Mouse (Mus musculus): ENCODE measurements around the gene Arpc1a. TPM values are rescaled to one million over a fixed set of nuclear protein-coding genes. Genes with fewer than 3 reads are reported as not detected.
"Not testable (repeated sequence)": the region's sequence is repeated elsewhere in the genome, so short reads cannot be mapped to it uniquely, and the experiment has no call there.

Gene Arpc1a
- 241 and 263 TPM in 2 replicates for polyA plus RNA-seq (2014; fragmentation: Nextera tagmentation; extraction: Ambion mirVana)

- Histone ChIP-seq H3K36me3 (ENCODE audit: control insufficient read depth, insufficient read depth, low read length) (no peaks in the 10 kb centered on the region), H3K4me1 (ENCODE audit: control insufficient read depth, insufficient read depth, low read length) (peaks cover 8% of the 10 kb centered on the region), H3K9me3 (replicated peaks; ENCODE audit: control insufficient read depth, low read length) (no peaks in the 10 kb centered on the region), H3K4me2 (ENCODE audit: low read length) (peak within 1 kb of the TSS; percentile 83), H3K4me3 (ENCODE audit: low read depth, low read length) (peak within 1 kb of the TSS; percentile 74), H3K27ac (ENCODE audit: low read depth, low read length) (peak within 1 kb of the TSS; percentile 80; the same call in 1 of the 2 replicates), H3K27me3 (replicated peaks; ENCODE audit: control insufficient read depth, insufficient read depth, low read length) (no peaks in the 10 kb centered on the region), H3K9ac (ENCODE audit: low read length) (peak within 1 kb of the TSS; percentile 93)
- DNase-seq (ENCODE audit: low spot score) (peak; percentile 97), ATAC-seq (peak; percentile 99)
- WGBS = under 1% methylated on average over 53 of the region's 54 CpGs
These were observed at the start of gene Arpc1a, which contains the start of gene Kpna7 for GRCm38 (mm10) chr5:145083632-145084451. Gene Arpc1a (plus strand): TSS chr5:145083830. Gene Kpna7 (minus strand): TSS chr5:145084030.

GRCm38 (mm10) chr5:145041628-145042027 is 42.0 kb upstream of the Arpc1a start:
- 46% methylated on average over 4 of the region's 4 CpGs for WGBS
- Histone ChIP-seq H3K9ac (ENCODE audit: low read length) (no peak overlapping the region), H3K4me1 (ENCODE audit: control insufficient read depth, insufficient read depth, low read length) (no peaks in the 10 kb centered on the region), H3K36me3 (ENCODE audit: control insufficient read depth, insufficient read depth, low read length) (no peaks in the 10 kb centered on the region), H3K27ac (ENCODE audit: low read depth, low read length) (no peak overlapping the region), H3K4me2 (ENCODE audit: low read length) (no peak overlapping the region), H3K9me3 (replicated peaks; ENCODE audit: control insufficient read depth, low read length) (no peaks in the 10 kb centered on the region), H3K27me3 (replicated peaks; ENCODE audit: control insufficient read depth, insufficient read depth, low read length) (no peaks in the 10 kb centered on the region), H3K4me3 (ENCODE audit: low read depth, low read length) (no peak overlapping the region)
- ATAC-seq (no peak), DNase-seq (ENCODE audit: low spot score) (peak; percentile 1)

DNA sequence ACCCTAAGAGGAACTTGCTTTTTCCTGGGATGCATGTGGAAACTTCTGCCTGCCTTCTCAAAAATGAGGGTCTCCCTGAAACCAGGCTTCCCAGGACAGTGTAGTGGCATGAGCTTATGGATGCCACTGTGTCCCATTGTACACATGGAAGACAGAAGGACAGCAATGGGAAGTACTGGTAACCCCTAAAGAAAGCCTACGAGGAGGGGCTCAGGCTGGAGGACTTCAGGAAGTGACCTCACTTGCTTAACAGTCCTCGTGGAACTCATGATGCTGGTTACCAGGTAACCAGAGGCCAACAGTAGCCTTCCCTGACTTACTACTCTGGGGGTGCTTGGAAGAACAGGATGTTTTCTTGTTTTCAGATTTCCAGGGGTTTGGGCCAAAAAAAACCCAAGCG is 40.9 kb upstream of the Arpc1a start, which contains the start of gene 1700018F24Rik:
1700018F24Rik (plus strand) TSS at position 301 of the 400 bp plus-strand sequence.
- not testable (repeated sequence) for ATAC-seq; DNase-seq (ENCODE audit: low spot score); H3K4me3 ChIP-seq (ENCODE audit: low read depth, low read length); H3K36me3 ChIP-seq (ENCODE audit: control insufficient read depth, insufficient read depth, low read length); H3K4me2 ChIP-seq (ENCODE audit: low read length); H3K9me3 ChIP-seq (replicated peaks; ENCODE audit: control insufficient read depth, low read length); H3K9ac ChIP-seq (ENCODE audit: low read length); H3K27ac ChIP-seq (ENCODE audit: low read depth, low read length); H3K4me1 ChIP-seq (ENCODE audit: control insufficient read depth, insufficient read depth, low read length); H3K27me3 ChIP-seq (replicated peaks; ENCODE audit: control insufficient read depth, insufficient read depth, low read length)
- WGBS = 80% methylated on average over 3 of the region's 3 CpGs

GRCm38 (mm10) chr5:145054187-145054586 is 29.4 kb upstream of the Arpc1a start:
- 91% methylated on average over 3 of the region's 3 CpGs for WGBS
- not testable (repeated sequence) for H3K9me3 ChIP-seq (replicated peaks; ENCODE audit: control insufficient read depth, low read length); ATAC-seq; H3K4me3 ChIP-seq (ENCODE audit: low read depth, low read length); H3K27me3 ChIP-seq (replicated peaks; ENCODE audit: control insufficient read depth, insufficient read depth, low read length); H3K9ac ChIP-seq (ENCODE audit: low read length); DNase-seq (ENCODE audit: low spot score); H3K36me3 ChIP-seq (ENCODE audit: control insufficient read depth, insufficient read depth, low read length); H3K27ac ChIP-seq (ENCODE audit: low read depth, low read length); H3K4me1 ChIP-seq (ENCODE audit: control insufficient read depth, insufficient read depth, low read length); H3K4me2 ChIP-seq (ENCODE audit: low read length)

GRCm38 (mm10) chr5:145057907-145058306 is 25.7 kb upstream of the Arpc1a start:
- Histone ChIP-seq H3K9ac (ENCODE audit: low read length) (no peak overlapping the region), H3K4me2 (ENCODE audit: low read length) (no peak overlapping the region), H3K27me3 (replicated peaks; ENCODE audit: control insufficient read depth, insufficient read depth, low read length) (no peaks in the 10 kb centered on the region), H3K27ac (ENCODE audit: low read depth, low read length) (no peak overlapping the region), H3K4me1 (ENCODE audit: control insufficient read depth, insufficient read depth, low read length) (no peaks in the 10 kb centered on the region; the same call in 1 of the 2 replicates), H3K4me3 (ENCODE audit: low read depth, low read length) (no peak overlapping the region), H3K9me3 (replicated peaks; ENCODE audit: control insufficient read depth, low read length) (no peaks in the 10 kb centered on the region), H3K36me3 (ENCODE audit: control insufficient read depth, insufficient read depth, low read length) (no peaks in the 10 kb centered on the region)
- DNase-seq (ENCODE audit: low spot score) (peak; percentile 57), ATAC-seq (peak; percentile 57; the same call in 1 of the 2 replicates)
- 15% methylated on average over 8 of the region's 8 CpGs for WGBS

DNA sequence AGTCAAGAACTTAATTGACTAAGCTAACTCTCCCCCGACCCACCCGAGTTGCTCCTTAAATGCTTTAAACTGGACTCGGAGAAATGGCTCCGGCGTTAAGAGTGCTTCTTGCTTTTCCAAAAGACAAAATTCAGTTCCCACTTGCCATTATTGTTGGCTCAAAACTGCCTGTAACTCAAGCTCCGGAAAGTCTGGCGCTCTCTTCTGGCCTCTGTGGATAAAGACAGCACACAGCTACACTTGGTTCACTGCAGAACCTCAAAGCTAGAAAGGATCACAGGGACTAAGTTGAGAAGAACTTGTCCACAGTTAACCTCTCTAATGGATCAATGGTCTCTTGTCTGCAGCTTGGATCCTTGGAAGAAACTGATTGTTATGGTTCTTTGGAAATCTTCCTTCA is 24.9 kb upstream of the Arpc1a start:
- ATAC-seq (no peak), DNase-seq (ENCODE audit: low spot score) (no peak)
- H3K9me3 ChIP-seq (replicated peaks; ENCODE audit: control insufficient read depth, low read length) = no peaks in the 10 kb centered on the region
- no peaks in the 10 kb centered on the region for H3K36me3 ChIP-seq (ENCODE audit: control insufficient read depth, insufficient read depth, low read length)
- no peak overlapping the region for H3K9ac ChIP-seq (ENCODE audit: low read length)
- no peak overlapping the region for H3K4me3 ChIP-seq (ENCODE audit: low read depth, low read length)
- 91% methylated on average over 7 of the region's 7 CpGs for WGBS
- no peaks in the 10 kb centered on the region for H3K27me3 ChIP-seq (replicated peaks; ENCODE audit: control insufficient read depth, insufficient read depth, low read length)
- H3K27ac ChIP-seq (ENCODE audit: low read depth, low read length) = no peak overlapping the region
- no peak overlapping the region for H3K4me2 ChIP-seq (ENCODE audit: low read length)
- H3K4me1 ChIP-seq (ENCODE audit: control insufficient read depth, insufficient read depth, low read length) = no peaks in the 10 kb centered on the region; the same call in 1 of the 2 replicates

DNA sequence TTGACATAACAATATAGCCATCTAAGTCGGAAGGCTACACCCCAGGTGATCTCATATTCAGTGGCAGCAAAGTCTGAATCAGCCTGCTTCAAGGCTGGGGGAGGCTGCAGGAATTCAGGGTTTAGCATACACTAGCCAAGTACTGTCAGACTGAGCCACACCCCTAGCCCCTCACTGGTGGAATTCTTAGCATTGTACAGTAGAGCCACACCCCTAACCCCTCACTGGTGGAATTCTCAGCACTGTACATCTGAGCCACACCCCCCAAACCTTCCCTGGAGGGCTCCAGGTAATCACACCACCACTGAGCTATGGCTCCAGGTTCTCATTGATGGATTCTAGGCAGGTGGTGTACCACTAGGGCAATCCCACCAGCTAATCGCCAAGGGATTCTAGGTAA is 24.1 kb upstream of the Arpc1a start:
- Histone ChIP-seq H3K9ac (ENCODE audit: low read length) (no peak overlapping the region), H3K36me3 (ENCODE audit: control insufficient read depth, insufficient read depth, low read length) (no peaks in the 10 kb centered on the region), H3K4me1 (ENCODE audit: control insufficient read depth, insufficient read depth, low read length) (no peaks in the 10 kb centered on the region; the same call in 1 of the 2 replicates), H3K27ac (ENCODE audit: low read depth, low read length) (no peak overlapping the region), H3K27me3 (replicated peaks; ENCODE audit: control insufficient read depth, insufficient read depth, low read length) (no peaks in the 10 kb centered on the region), H3K4me3 (ENCODE audit: low read depth, low read length) (no peak overlapping the region), H3K4me2 (ENCODE audit: low read length) (no peak overlapping the region), H3K9me3 (replicated peaks; ENCODE audit: control insufficient read depth, low read length) (no peaks in the 10 kb centered on the region)
- 78% methylated on average over 2 of the region's 2 CpGs for WGBS
- DNase-seq (ENCODE audit: low spot score) = no peak
- ATAC-seq = no peak

- 84% methylated on average over 1 of the region's 1 CpGs for WGBS
- Histone ChIP-seq H3K9ac (ENCODE audit: low read length) (no peak overlapping the region), H3K27ac (ENCODE audit: low read depth, low read length) (no peak overlapping the region), H3K4me2 (ENCODE audit: low read length) (no peak overlapping the region), H3K36me3 (ENCODE audit: control insufficient read depth, insufficient read depth, low read length) (no peaks in the 10 kb centered on the region), H3K4me3 (ENCODE audit: low read depth, low read length) (no peak overlapping the region), H3K4me1 (ENCODE audit: control insufficient read depth, insufficient read depth, low read length) (no peaks in the 10 kb centered on the region), H3K27me3 (replicated peaks; ENCODE audit: control insufficient read depth, insufficient read depth, low read length) (no peaks in the 10 kb centered on the region), H3K9me3 (replicated peaks; ENCODE audit: control insufficient read depth, low read length) (no peaks in the 10 kb centered on the region)
- ATAC-seq = no peak
- no peak for DNase-seq (ENCODE audit: low spot score)
These were observed 18.8 kb upstream of the Arpc1a start for GRCm38 (mm10) chr5:145064765-145065340.

GRCm38 (mm10) chr5:145068863-145069262 is 14.8 kb upstream of the Arpc1a start:
- no peaks in the 10 kb centered on the region for H3K36me3 ChIP-seq (ENCODE audit: control insufficient read depth, insufficient read depth, low read length)
- no peak overlapping the region for H3K9ac ChIP-seq (ENCODE audit: low read length)
- H3K27me3 ChIP-seq (replicated peaks; ENCODE audit: control insufficient read depth, insufficient read depth, low read length) = no peaks in the 10 kb centered on the region
- no peaks in the 10 kb centered on the region for H3K4me1 ChIP-seq (ENCODE audit: control insufficient read depth, insufficient read depth, low read length)
- H3K4me3 ChIP-seq (ENCODE audit: low read depth, low read length) = no peak overlapping the region
- no peak overlapping the region for H3K4me2 ChIP-seq (ENCODE audit: low read length)
- ATAC-seq (no peak), DNase-seq (ENCODE audit: low spot score) (no peak)
- no peak overlapping the region for H3K27ac ChIP-seq (ENCODE audit: low read depth, low read length)
- H3K9me3 ChIP-seq (replicated peaks; ENCODE audit: control insufficient read depth, low read length) = no peaks in the 10 kb centered on the region
- 65% methylated on average over 3 of the region's 3 CpGs for WGBS

All from forebrain, embryonic 14.5 days (tissue).